ENCODE assay signal across 27 mouse cellular contexts in the genomic region with DNA sequence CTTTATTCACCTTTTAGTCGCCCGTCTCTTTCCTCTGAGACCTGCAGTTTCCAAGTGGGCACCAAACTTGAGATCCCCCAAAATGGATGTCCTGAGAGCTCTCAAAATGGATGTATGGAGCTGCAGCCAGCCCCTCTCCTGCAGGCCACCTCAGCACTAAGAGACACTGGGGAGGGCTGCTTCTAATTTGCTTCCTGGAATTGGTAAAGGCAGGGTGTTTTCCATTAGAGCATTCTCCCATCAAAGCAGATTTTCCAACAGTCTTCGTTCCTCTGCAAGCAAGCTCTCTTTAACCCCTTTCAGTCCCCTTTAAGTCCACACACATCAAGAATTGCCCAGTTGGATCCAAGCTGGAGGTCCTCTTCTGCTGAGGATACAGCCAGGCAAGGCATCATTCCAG. TPM values are rescaled to one million over a fixed set of nuclear protein-coding genes. Genes with fewer than 3 reads are reported as not detected.
DNase-seq lines count a peak whose midpoint lies in the region; ATAC-seq and TF ChIP-seq lines count a peak whose summit lies in the region.
"Had no signal": no experiment of that assay in that cellular context is flagged by ENCODE, and none has a peak within 500 bp of the region (broad histone marks: within the 10 kb centered on the region; RNA-seq: fewer than 3 reads in every experiment).

No protein-coding gene starts in this region.

- no peak overlapping the region for H3K4me2 ChIP-seq in embryonic facial prominence, embryonic 11.5 days (ENCODE audit: low read depth, low read length)
- H3K4me2 ChIP-seq in limb, embryonic 14.5 days (replicated peaks; ENCODE audit: low read depth, low read length, severe bottlenecking), result no peak overlapping the region
- H3K4me2 ChIP-seq: forebrain, embryonic 13.5 days; heart, embryonic 11.5 days; heart, embryonic 15.5 days; hindbrain, embryonic 13.5 days; intestine, embryonic 15.5 days had no signal

- WGBS in embryonic facial prominence, embryonic 11.5 days, result 73% methylated on average over 3 of the region's 3 CpGs
- 77% methylated on average over 3 of the region's 3 CpGs for WGBS in embryonic facial prominence, embryonic 10.5 days
- WGBS in limb, embryonic 14.5 days, result 65% methylated on average over 3 of the region's 3 CpGs

- no peaks in the 10 kb centered on the region for H3K36me3 ChIP-seq in embryonic facial prominence, embryonic 11.5 days (replicated peaks; ENCODE audit: control insufficient read depth, insufficient read depth, low read depth, low read length)
- no peaks in the 10 kb centered on the region for H3K36me3 ChIP-seq in embryonic facial prominence, embryonic 10.5 days (replicated peaks)
- no peaks in the 10 kb centered on the region for H3K36me3 ChIP-seq in limb, embryonic 14.5 days (ENCODE audit: control insufficient read depth, insufficient read depth, low read length)
- H3K36me3 ChIP-seq: G1E; heart, embryonic 15.5 days; hindbrain, embryonic 13.5 days; intestine, embryonic 15.5 days had no signal

- ATAC-seq in embryonic facial prominence, embryonic 11.5 days (replicated peaks; ENCODE audit: insufficient number of reproducible peaks, low FRiP score, low TSS enrichment, low read depth), result no peak
- no peak for ATAC-seq in limb, embryonic 14.5 days (ENCODE audit: low FRiP score, low read depth)
- ATAC-seq: CD4-positive, CD25-positive, alpha-beta regulatory T cell, adult 4 months; forebrain, embryonic 13.5 days; hindbrain, postnatal 0 days; intestine, embryonic 15.5 days had no signal

- H3K9ac ChIP-seq in embryonic facial prominence, embryonic 11.5 days (replicated peaks; ENCODE audit: low read length), result no peak overlapping the region
- H3K9ac ChIP-seq in limb, embryonic 14.5 days (ENCODE audit: low read depth, low read length, severe bottlenecking), result no peak overlapping the region
- H3K9ac ChIP-seq: forebrain, embryonic 13.5 days; heart, embryonic 15.5 days; hindbrain, embryonic 13.5 days; intestine, embryonic 15.5 days had no signal

- H3K4me1 ChIP-seq in embryonic facial prominence, embryonic 11.5 days (ENCODE audit: control insufficient read depth, insufficient read depth, low read length), result no peaks in the 10 kb centered on the region
- H3K4me1 ChIP-seq in embryonic facial prominence, embryonic 10.5 days, result peaks cover 30% of the 10 kb centered on the region
- peaks cover 28% of the 10 kb centered on the region for H3K4me1 ChIP-seq in bone marrow macrophage, adult 2 months (ENCODE audit: control insufficient read depth, insufficient read depth, low read length)
- H3K4me1 ChIP-seq in limb, embryonic 14.5 days (ENCODE audit: control insufficient read depth, insufficient read depth, low read length), result peaks cover 61% of the 10 kb centered on the region

- H3K27me3 ChIP-seq in embryonic facial prominence, embryonic 11.5 days (ENCODE audit: control insufficient read depth, insufficient read depth, low read length), result no peaks in the 10 kb centered on the region
- H3K27me3 ChIP-seq in embryonic facial prominence, embryonic 10.5 days (replicated peaks; ENCODE audit: low read depth, poor library complexity, severe bottlenecking), result peaks cover 9% of the 10 kb centered on the region
- H3K27me3 ChIP-seq in limb, embryonic 14.5 days (ENCODE audit: control insufficient read depth, insufficient read depth, low read length), result no peaks in the 10 kb centered on the region
- H3K27me3 ChIP-seq: heart, embryonic 15.5 days; intestine, embryonic 15.5 days had no signal

- TF ChIP-seq CTCF in bone marrow macrophage, adult 2 months (IDR thresholded peaks at IDR 0.05; ENCODE audit: low read depth, low read length), result no peak

- TF ChIP-seq POLR2A in bone marrow macrophage, adult 2 months (IDR thresholded peaks at IDR 0.05; ENCODE audit: borderline replicate concordance, low read depth, low read length), result no peak
- no peak for TF ChIP-seq POLR2A in limb, embryonic 14.5 days (IDR thresholded peaks at IDR 0.05; ENCODE audit: borderline replicate concordance, extremely low read depth, insufficient read depth, insufficient read length)

- peak; percentile 51 for DNase-seq in embryonic facial prominence, embryonic 11.5 days (ENCODE audit: low spot score)
- DNase-seq in embryonic facial prominence, embryonic 10.5 days (ENCODE audit: low spot score), result no peak
- peak; percentile 8 to 15 for DNase-seq in gastrocnemius, postnatal 4 days (ENCODE audit: low spot score in 2 of 2)
- no peak for DNase-seq in gastrocnemius, postnatal 25 days
- DNase-seq in limb, embryonic 14.5 days (ENCODE audit: low spot score), result peak; percentile 58
- no peak for DNase-seq in adrenal gland, postnatal 14 days
- DNase-seq: adrenal gland, postnatal 36 days; B cell, adult 2 months; cerebellum, adult 11 months; cerebellum, adult 8-10 months; cerebellum, postnatal 14 days; embryo, embryonic 11 days; gastrocnemius, postnatal 14 days; heart, adult 18-20 months; heart, postnatal 14 days; kidney, adult 2 months had no signal

- H3K27ac ChIP-seq in embryonic facial prominence, embryonic 11.5 days (replicated peaks; ENCODE audit: low read depth, low read length), result no peak overlapping the region
- H3K27ac ChIP-seq in embryonic facial prominence, embryonic 10.5 days (replicated peaks), result no peak overlapping the region
- H3K27ac ChIP-seq in bone marrow macrophage, adult 2 months (ENCODE audit: insufficient read depth, low read depth, low read length), result peak overlapping the region; percentile 11; the same call in 1 of the 2 replicates
- 0 out of 2 replicates have a peak overlapping the region, but pooled peaks have one; percentile 6 for H3K27ac ChIP-seq in limb, embryonic 14.5 days (replicated peaks; ENCODE audit: low read depth, low read length)
- H3K27ac ChIP-seq: forebrain, embryonic 13.5 days; heart, embryonic 15.5 days; hindbrain, embryonic 13.5 days; hindbrain, postnatal 0 days; intestine, embryonic 15.5 days had no signal

- no peak overlapping the region for H3K4me3 ChIP-seq in embryonic facial prominence, embryonic 11.5 days (ENCODE audit: low read depth, low read length)
- H3K4me3 ChIP-seq in embryonic facial prominence, embryonic 10.5 days, result no peak overlapping the region
- no peak overlapping the region for H3K4me3 ChIP-seq in bone marrow macrophage, adult 2 months (ENCODE audit: insufficient read depth, low read length)
- H3K4me3 ChIP-seq in limb, embryonic 14.5 days (replicated peaks; ENCODE audit: low read length), result no peak overlapping the region
- H3K4me3 ChIP-seq: forebrain, embryonic 13.5 days; heart, embryonic 15.5 days; hindbrain, embryonic 13.5 days; intestine, embryonic 15.5 days had no signal

- no peaks in the 10 kb centered on the region for H3K9me3 ChIP-seq in embryonic facial prominence, embryonic 11.5 days (replicated peaks; ENCODE audit: control insufficient read depth, low read length)
- H3K9me3 ChIP-seq in embryonic facial prominence, embryonic 10.5 days, result no peaks in the 10 kb centered on the region
- no peaks in the 10 kb centered on the region for H3K9me3 ChIP-seq in limb, embryonic 14.5 days (ENCODE audit: control insufficient read depth, low read length)
- H3K9me3 ChIP-seq: forebrain, embryonic 13.5 days; G1E; heart, embryonic 15.5 days; hindbrain, embryonic 13.5 days; intestine, embryonic 15.5 days had no signal

RNA-seq across cellular contexts. Expression of a gene that starts 5.3 kb away (rescaled TPM):
- 2.2 and 2.9 TPM in 2 replicates for polyA plus RNA-seq in embryonic facial prominence, embryonic 11.5 days (2014; fragmentation: Nextera tagmentation; extraction: Ambion mirVana)
- 0.85 and 0.87 TPM in 2 replicates for polyA plus RNA-seq in embryonic facial prominence, embryonic 10.5 days (2016; fragmentation: Nextera tagmentation; extraction: Ambion mirVana)
- 10 to 100 TPM; 41.2 to 45.0 TPM for total RNA-seq in gastrocnemius, postnatal 4 days (2021)
- 1 to 10 TPM; 4.3 to 6.1 TPM for total RNA-seq in gastrocnemius, postnatal 25 days (2021)
- polyA plus RNA-seq in bone marrow macrophage, adult 2 months (2012; ENCODE audit: insufficient read depth, insufficient read length, missing spikeins), result not detected in 2 replicates
- polyA plus RNA-seq in limb, embryonic 14.5 days (2012; rRNA removed), result 32.7 and 32.9 TPM in 2 replicates
- 40.3 and 46.1 TPM in 2 replicates for polyA plus RNA-seq in limb, embryonic 14.5 days (2014; fragmentation: Nextera tagmentation; extraction: Ambion mirVana)
- total RNA-seq in adrenal gland, postnatal 14 days (2021), result 7.8 and 9.3 TPM in 2 replicates
- total RNA-seq: common myeloid progenitor, adult 5-6 weeks; G1E; hematopoietic stem cell, adult 5-6 weeks had no signal
- polyA plus RNA-seq: CD4-positive, CD25-positive, alpha-beta regulatory T cell, adult 4 months; G1E had no signal

RNA-seq across cellular contexts. Expression of a gene that starts 45.8 kb away (rescaled TPM):
- 62.2 and 68.5 TPM in 2 replicates for polyA plus RNA-seq in embryonic facial prominence, embryonic 11.5 days (2014; fragmentation: Nextera tagmentation; extraction: Ambion mirVana)
- polyA plus RNA-seq in embryonic facial prominence, embryonic 10.5 days (2016; fragmentation: Nextera tagmentation; extraction: Ambion mirVana), result 48.5 and 56.7 TPM in 2 replicates
- 10 to 100 TPM; 32.7 to 35.5 TPM for total RNA-seq in gastrocnemius, postnatal 4 days (2021)
- 10 to 100 TPM; 27.8 to 28.3 TPM for total RNA-seq in gastrocnemius, postnatal 25 days (2021)
- 65.4 and 68.9 TPM in 2 replicates for polyA plus RNA-seq in bone marrow macrophage, adult 2 months (2012; ENCODE audit: insufficient read depth, insufficient read length, missing spikeins)
- 8.2 and 15.5 TPM in 2 replicates for polyA plus RNA-seq in limb, embryonic 14.5 days (2012; rRNA removed)
- 48.2 and 52.1 TPM in 2 replicates for polyA plus RNA-seq in limb, embryonic 14.5 days (2014; fragmentation: Nextera tagmentation; extraction: Ambion mirVana)
- total RNA-seq in adrenal gland, postnatal 14 days (2021), result 39.9 and 43.4 TPM in 2 replicates

RNA-seq across cellular contexts. Expression of a gene that starts 49.2 kb away (rescaled TPM):
- polyA plus RNA-seq in embryonic facial prominence, embryonic 11.5 days (2014; fragmentation: Nextera tagmentation; extraction: Ambion mirVana), result 28.0 and 30.0 TPM in 2 replicates
- 37.8 and 39.6 TPM in 2 replicates for polyA plus RNA-seq in embryonic facial prominence, embryonic 10.5 days (2016; fragmentation: Nextera tagmentation; extraction: Ambion mirVana)
- 1 to 10 TPM; 2.4 to 3.3 TPM for total RNA-seq in gastrocnemius, postnatal 4 days (2021)
- total RNA-seq in gastrocnemius, postnatal 25 days (2021), result under 1 TPM in 1 of 2 experiments, not detected in 1; 0.21 TPM
- not detected in 2 replicates for polyA plus RNA-seq in bone marrow macrophage, adult 2 months (2012; ENCODE audit: insufficient read depth, insufficient read length, missing spikeins)
- polyA plus RNA-seq in limb, embryonic 14.5 days (2012; rRNA removed), result 5.1 and 5.9 TPM in 2 replicates
- 7.7 and 11.5 TPM in 2 replicates for polyA plus RNA-seq in limb, embryonic 14.5 days (2014; fragmentation: Nextera tagmentation; extraction: Ambion mirVana)
- 5.0 and 7.7 TPM in 2 replicates for total RNA-seq in adrenal gland, postnatal 14 days (2021)
- polyA plus RNA-seq: G1E had no signal

RNA-seq across cellular contexts. Expression of a gene that starts 53.3 kb away (rescaled TPM):
- 98.7 and 106 TPM in 2 replicates for polyA plus RNA-seq in embryonic facial prominence, embryonic 11.5 days (2014; fragmentation: Nextera tagmentation; extraction: Ambion mirVana)
- 98.5 and 99.8 TPM in 2 replicates for polyA plus RNA-seq in embryonic facial prominence, embryonic 10.5 days (2016; fragmentation: Nextera tagmentation; extraction: Ambion mirVana)
- 10 to 100 TPM; 25.7 to 25.9 TPM for total RNA-seq in gastrocnemius, postnatal 4 days (2021)
- 10 to 100 TPM; 37.3 to 39.1 TPM for total RNA-seq in gastrocnemius, postnatal 25 days (2021)
- polyA plus RNA-seq in bone marrow macrophage, adult 2 months (2012; ENCODE audit: insufficient read depth, insufficient read length, missing spikeins), result 60.1 and 81.7 TPM in 2 replicates
- polyA plus RNA-seq in limb, embryonic 14.5 days (2012; rRNA removed), result 50.9 and 66.8 TPM in 2 replicates
- polyA plus RNA-seq in limb, embryonic 14.5 days (2014; fragmentation: Nextera tagmentation; extraction: Ambion mirVana), result 80.9 and 86.5 TPM in 2 replicates
- total RNA-seq in adrenal gland, postnatal 14 days (2021), result 48.0 and 48.2 TPM in 2 replicates

Comparison
In these comparisons a context has a peak if more than half of its experiments do, and no peak if none do; other contexts are left out.
1. DNase-seq: peak in embryonic facial prominence, embryonic 11.5 days (single experiment), gastrocnemius, postnatal 4 days (2 of 2) and limb, embryonic 14.5 days (single experiment); none in embryonic facial prominence, embryonic 10.5 days (single experiment), gastrocnemius, postnatal 25 days (single experiment) and adrenal gland, postnatal 14 days (single experiment).
2. H3K27ac ChIP-seq: peak in bone marrow macrophage, adult 2 months (single experiment) and limb, embryonic 14.5 days (single experiment); none in embryonic facial prominence, embryonic 11.5 days (single experiment) and embryonic facial prominence, embryonic 10.5 days (single experiment).